Mouse (Mus musculus) duodenum, adult 2 months (tissue): ENCODE measurements around the gene Cntnap5c. TPM values are rescaled to one million over a fixed set of nuclear protein-coding genes. Genes with fewer than 3 reads are reported as not detected.

Source experiments
- polyA plus RNA-seq: library from polyadenylated mRNA; depleted of rRNA; stranded (reverse); fragments of >200 nt; gene quantifications from 2 replicates; pipeline ENCODE4 v1.2.3, GENCODE M21; 2012; ENCODE audit warnings: low replicate concordance; rRNA removed

Gene Cntnap5c
- polyA plus RNA-seq: not detected in 2 replicates

GRCm38 (mm10) chr17:57768622-57769610 is at the start of gene Cntnap5c:
TSS of gene Cntnap5c (plus strand) at chr17:57769570.

GRCm38 (mm10) chr17:57742119-57742518 is 27.3 kb upstream of the Cntnap5c start, which contains the start of gene Gm21834:
TSS of gene Gm21834 (minus strand) at chr17:57742219.

Other genes starting within 250 kb of the Cntnap5c start
- not detected in 2 replicates for gene Vmn2r120, start 224.1 kb upstream of the Cntnap5c start, polyA plus RNA-seq
- not detected in 2 replicates for gene Gm21834, start 27.4 kb upstream of the Cntnap5c start, polyA plus RNA-seq